Mouse (Mus musculus) lung, postnatal 0 days (tissue): ENCODE data around the gene Aadacl2.

Experiments used
- CTCF ChIP-seq: IDR thresholded peaks from 2 replicates; pipeline ENCODE4 v1.5.1; 2016; ENCODE audit warnings: antibody characterized with exemption, mild to moderate bottlenecking
- EP300 ChIP-seq: IDR thresholded peaks from 2 replicates; pipeline ENCODE4 v1.6.1; 2016; ENCODE audit warnings: antibody characterized with exemption, mild to moderate bottlenecking, control low read depth

- TF ChIP-seq CTCF: no peak
- no peak for TF ChIP-seq EP300
These were observed 46.8 kb downstream of the Aadacl2 start for GRCm38 (mm10) chr3:60053231-60053927.
